ENCODE assay signal across 13 mouse cellular contexts in the genomic region with DNA sequence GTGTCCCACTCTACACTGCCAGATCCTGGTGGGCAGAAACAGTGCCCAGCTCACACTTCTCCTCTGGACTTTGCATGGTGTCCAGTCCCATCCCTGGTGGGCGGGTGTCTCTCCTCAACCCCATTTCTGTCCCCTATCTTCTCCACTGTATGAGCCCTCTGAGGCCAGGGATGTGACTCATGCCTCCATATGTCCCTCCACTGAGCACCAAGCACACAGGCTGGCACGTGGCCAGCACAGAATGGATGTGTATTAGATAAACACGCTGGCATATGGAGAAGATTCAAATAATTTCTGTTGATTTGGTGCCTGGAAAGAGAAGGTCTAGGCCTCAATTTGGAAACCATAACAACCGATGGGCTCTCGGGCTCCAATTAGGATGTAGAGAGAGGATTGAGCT.
DNase-seq lines count a peak whose midpoint lies in the region; TF ChIP-seq lines count a peak whose summit lies in the region.
"Had no signal": no experiment of that assay in that cellular context is flagged by ENCODE, and none has a peak within 500 bp of the region (broad histone marks: within the 10 kb centered on the region; RNA-seq: fewer than 3 reads in every experiment).

No protein-coding gene starts in this region.

- DNase-seq in layer of hippocampus, adult 2 months (ENCODE audit: low spot score in 2 of 2), result peak; percentile 69
- no peak for DNase-seq in layer of hippocampus, postnatal 10 days (ENCODE audit: low spot score in 2 of 2)
- peak; percentile 9 for DNase-seq in NIH3T3 (ENCODE audit: low read depth)
- peak; percentile 85 to 90 for DNase-seq in cerebellum, adult 18-20 months
- DNase-seq in layer of hippocampus, adult 9-11 months, result peak; percentile 88
- DNase-seq in kidney, postnatal 10 days, result no peak
- DNase-seq in spleen, adult 12 weeks (ENCODE audit: low spot score), result no peak
- no peak for DNase-seq in heart, adult 9 months (ENCODE audit: low spot score in 2 of 2)
- DNase-seq: kidney, adult 11 months; thymus, postnatal 36 days had no signal

- no peak for TF ChIP-seq CTCF in layer of hippocampus, adult 2 months (conservative IDR thresholded peaks at IDR 0.05)

- H3K27ac ChIP-seq in layer of hippocampus, adult 2 months, result peak overlapping the region; percentile 67
- H3K27ac ChIP-seq: hindbrain, embryonic 14.5 days; lung, embryonic 15.5 days; stomach, embryonic 15.5 days had no signal

- no peak overlapping the region for H3K4me3 ChIP-seq in layer of hippocampus, adult 2 months
- H3K4me3 ChIP-seq: lung, embryonic 15.5 days; stomach, embryonic 15.5 days had no signal

Comparison
In these comparisons a context has a peak if more than half of its experiments do, and no peak if none do; other contexts are left out.
1. DNase-seq: peak in layer of hippocampus, adult 2 months (2 of 2), NIH3T3 (single experiment), cerebellum, adult 18-20 months (2 of 2) and layer of hippocampus, adult 9-11 months (single experiment); none in layer of hippocampus, postnatal 10 days (0 of 2), kidney, postnatal 10 days (single experiment), spleen, adult 12 weeks (single experiment) and heart, adult 9 months (0 of 2).